Mouse (Mus musculus) regulatory T cell (primary cell): ENCODE measurements at regions not wholly inside any gene's neighbourhood (a gene's known extent, or its start where the extent isn't known, plus 50 kb on each side); places are given as distances from the start of the nearest gene placed in this dataset.

Source experiments
- in situ Hi-C: fragments of 300-600 bp; cut with MboI, MseI; formaldehyde crosslinking; loops from one replicate; pipeline ENCODE4 v1.15.1; 2025; ENCODE audit warnings: high pct_unique_total_duplicates

DNA sequence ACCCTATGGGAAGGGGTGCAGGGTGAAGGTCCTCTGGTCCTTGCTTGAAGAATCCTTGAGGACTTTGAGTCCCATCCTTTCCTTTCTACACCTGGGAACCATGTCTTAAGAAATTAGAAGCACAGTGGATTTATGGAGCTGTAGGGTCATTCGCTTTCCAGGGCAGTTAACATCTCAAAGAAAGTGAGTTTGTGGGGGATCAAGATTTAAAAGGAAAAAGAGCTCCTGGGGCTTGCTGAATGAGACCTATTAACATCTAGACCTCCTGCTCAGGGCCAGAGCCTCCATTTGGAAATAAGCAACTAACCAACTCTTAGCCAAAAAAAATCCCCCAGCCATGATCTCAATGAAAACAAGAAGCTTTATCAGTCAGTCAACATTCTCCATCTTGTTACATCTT lies 148.0 kb upstream of the Ofcc1 start:
- in situ Hi-C loops: no loop called here

DNA sequence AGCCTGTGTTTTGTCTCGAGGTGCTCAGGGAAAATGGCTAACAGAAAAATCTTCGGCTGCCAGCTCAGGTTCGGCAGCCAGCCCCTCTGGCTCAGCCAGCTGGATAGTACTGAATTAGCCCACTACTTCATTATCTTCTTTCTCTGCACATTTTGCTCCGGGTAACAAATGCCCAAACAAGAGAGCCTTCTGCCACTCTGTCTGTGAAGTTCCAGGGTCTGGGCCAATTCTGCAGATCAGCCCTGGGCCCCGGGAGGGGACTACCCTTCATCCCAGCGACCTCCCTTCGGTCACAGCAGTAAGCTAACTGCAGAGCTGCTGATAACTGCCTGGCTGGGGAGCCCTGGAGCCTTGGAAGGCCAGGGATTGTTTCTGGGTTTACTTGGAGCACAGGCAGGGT lies 119.6 kb upstream of the Ofcc1 start:
- in situ Hi-C loops: no loop called here

DNA sequence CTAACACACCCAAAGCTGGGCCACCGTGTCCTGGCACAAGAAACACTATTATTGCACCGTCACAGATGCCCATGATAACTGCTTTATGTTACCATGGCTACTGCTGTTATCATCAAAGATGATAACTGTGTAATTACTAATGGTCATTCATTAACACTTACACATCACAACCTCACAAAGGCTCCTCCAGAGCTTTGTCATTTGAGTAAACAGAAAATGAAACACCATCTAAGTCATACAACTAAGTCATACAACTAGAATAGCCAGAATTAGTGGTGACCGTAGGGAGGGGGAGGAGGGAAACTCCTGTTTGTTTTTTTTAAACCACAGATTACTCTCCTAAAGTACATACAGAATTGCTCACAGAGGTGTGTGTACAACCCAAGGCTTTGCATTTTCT lies 111.4 kb upstream of the Ofcc1 start:
- in situ Hi-C loops: no loop called here

DNA sequence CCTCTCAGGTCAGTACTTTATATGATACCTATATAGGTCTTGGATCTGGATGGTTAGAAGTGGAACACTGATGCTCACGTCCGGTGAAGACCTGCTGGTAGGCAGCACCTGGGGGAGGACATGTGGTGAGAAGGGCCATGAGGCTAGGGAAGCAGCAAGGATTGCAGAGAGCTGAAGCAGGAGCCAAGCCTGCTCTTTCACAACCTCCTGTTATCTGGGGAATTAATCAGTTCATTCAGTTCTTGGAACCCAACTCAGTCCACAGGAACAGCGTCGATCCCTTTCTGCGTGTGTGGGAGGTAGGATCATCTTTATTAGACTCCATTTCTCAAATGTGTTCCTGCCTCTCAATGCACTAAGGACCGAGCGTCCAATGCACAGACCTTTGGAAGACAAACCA lies 107.9 kb upstream of the Ofcc1 start:
- in situ Hi-C loops: no loop called here

DNA sequence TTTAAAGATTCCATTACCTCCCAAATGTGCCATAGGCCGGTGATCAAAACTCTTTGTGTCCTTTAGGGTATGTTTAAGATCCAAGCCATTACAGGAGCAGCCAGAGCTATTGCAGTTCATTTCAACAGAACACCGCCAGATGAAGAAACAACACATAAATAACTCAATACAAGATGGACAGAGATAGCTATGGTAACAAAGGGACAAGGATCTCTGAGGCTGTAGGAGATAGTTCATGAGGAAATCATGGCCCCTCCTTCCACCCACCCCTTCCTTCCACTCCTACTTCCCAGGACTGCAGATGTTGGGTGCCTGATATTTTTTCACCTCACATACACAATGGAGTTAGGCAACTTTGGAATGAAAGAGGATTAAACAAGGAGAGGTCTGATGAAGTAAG lies 92.1 kb upstream of the Ofcc1 start:
- in situ Hi-C loops: no loop called here

DNA sequence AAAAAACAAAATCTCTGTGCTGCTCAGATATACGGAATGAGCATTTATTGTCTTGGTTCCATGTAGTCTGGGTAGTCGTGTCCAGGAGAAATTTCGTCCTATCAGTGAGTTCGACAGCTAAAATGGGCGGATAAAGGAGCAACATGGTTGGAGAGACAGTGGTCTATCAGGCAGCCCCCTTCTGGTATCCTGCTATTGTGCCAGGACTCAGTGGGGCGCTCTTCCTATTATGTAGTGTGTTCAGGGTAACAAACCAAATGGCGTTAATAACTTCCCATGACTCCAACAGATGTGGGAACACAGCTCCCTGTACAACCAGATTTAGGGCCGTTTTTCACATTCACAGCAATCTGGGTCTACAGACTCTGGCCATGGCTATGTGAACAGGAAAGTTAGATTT lies 68.6 kb upstream of the Ofcc1 start:
- in situ Hi-C loops: no loop called here

DNA sequence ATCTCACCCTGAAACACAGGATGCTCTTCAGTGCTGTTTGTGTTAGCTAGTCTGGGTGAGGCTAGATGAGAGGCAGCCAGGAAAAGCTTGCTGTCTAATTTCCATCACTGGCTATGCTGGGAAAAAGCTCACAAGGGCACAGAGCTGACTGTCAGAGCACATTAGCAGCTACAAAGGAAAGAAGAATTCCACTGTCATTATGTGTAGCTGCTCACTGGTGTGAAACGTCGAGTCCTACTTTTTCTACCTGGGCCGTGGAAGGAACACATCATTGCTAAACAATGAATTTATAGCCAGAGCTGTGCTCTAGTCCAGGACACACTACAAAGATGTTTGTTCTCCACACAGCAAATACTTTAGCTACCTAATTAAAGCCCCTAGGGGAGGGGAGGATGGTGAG lies 61.8 kb upstream of the Ofcc1 start:
- in situ Hi-C loops: no loop called here

DNA sequence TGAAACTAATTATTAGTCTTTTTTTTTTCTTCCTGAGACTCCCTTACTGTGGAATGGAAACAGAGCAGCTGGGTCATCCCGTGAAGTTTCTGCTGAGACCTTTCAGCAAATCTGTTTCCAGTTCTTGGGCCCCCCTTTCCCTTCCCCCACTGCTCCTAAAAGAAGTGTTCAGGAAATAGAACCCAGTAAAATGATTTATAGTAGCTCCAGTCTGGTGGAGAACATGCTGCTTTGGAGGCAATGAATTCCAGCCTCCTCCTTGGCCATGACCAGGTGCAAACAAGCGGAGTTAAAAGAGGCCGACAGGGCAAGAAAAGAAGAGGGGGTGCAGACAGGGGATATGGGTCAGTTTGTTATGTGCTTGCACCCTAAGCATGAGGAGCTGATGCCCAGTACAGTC lies 56.6 kb upstream of the Ofcc1 start:
- in situ Hi-C loops: no loop called here

DNA sequence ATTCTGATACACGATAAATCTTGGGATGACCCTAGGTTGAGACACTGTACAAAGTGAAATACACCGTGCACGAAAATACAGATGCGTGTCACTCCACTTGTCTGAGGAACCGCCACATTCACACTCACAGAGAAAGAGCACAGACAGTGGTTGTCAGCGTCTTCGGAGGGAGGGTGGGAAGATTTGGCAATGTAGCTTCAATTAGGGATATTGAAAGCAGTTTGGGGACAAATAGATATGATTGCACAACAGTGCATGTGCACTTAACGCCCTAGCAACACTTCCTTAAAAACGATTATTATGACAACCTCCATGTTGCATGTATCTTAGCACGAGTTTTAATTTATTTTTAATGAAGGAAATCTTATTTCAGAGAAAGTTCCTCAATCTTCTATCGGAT lies 51.8 kb upstream of the Ofcc1 start:
- in situ Hi-C loops: no loop called here
